Mouse (Mus musculus) gastrocnemius, adult 2 months (tissue): Measurements from ENCODE around the gene Bckdha. TPM values are rescaled to one million over a fixed set of nuclear protein-coding genes. Genes with fewer than 3 reads are reported as not detected.
A peak's percentile ranks its signal among the peaks of the same experiment; 100 is the strongest.

Experiments used
- DNase-seq: peaks from one replicate; pipeline ENCODE4 v3.0.0; 2022
- H3K27ac ChIP-seq: fragments of 200-600 bp; 2 replicates; pipeline ENCODE4 v1.8.1; 2022; ENCODE audit warnings: mild to moderate bottlenecking
- H3K4me3 ChIP-seq: fragments of 200-600 bp; 2 replicates; pipeline ENCODE4 v1.8.1; 2022; ENCODE audit warnings: mild to moderate bottlenecking, moderate library complexity
- CTCF ChIP-seq: fragments of 200-600 bp; IDR thresholded peaks from 2 replicates; pipeline ENCODE4 v1.8.1; 2022; ENCODE audit warnings: antibody characterized with exemption, mild to moderate bottlenecking, moderate library complexity
- intact Hi-C: fragments of 180-260 bp; cut with DNase I; formaldehyde crosslinking; loops from one replicate; pipeline ENCODE4 v1.15.1; 2025
- total RNA-seq, 2 experiments: library from RNA; stranded (reverse); gene quantifications; 2 replicates each; pipeline ENCODE4 v1.2.3; 2021

The Bckdha gene
- total RNA-seq, 2 experiments from 2014 or later, result 103 to 152 TPM

DNA sequence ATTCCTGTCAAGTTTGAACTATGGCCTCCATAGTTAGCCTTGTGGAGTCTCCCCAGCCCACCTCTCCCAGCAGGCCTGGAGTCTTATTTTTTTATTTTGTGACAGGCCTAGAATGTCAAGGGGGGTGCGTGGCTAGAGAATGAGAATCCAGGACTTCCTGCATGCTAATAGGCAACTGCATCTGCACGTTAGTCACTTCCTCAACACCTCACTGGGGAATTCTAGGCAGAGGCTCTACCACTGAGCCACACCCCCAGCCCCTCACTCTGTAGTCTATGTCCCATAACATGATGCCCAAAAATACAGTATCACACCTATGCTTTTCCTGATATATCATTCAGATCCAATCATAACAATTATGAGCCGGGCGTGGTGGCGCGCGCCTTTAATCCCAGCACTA lies 18.2 kb upstream of the Bckdha start:
- H3K4me3 ChIP-seq, result no peak overlapping the region
- intact Hi-C loops, result no loop called here
- TF ChIP-seq CTCF, result no peak
- H3K27ac ChIP-seq, result no peak overlapping the region
- DNase-seq, result no peak

DNA sequence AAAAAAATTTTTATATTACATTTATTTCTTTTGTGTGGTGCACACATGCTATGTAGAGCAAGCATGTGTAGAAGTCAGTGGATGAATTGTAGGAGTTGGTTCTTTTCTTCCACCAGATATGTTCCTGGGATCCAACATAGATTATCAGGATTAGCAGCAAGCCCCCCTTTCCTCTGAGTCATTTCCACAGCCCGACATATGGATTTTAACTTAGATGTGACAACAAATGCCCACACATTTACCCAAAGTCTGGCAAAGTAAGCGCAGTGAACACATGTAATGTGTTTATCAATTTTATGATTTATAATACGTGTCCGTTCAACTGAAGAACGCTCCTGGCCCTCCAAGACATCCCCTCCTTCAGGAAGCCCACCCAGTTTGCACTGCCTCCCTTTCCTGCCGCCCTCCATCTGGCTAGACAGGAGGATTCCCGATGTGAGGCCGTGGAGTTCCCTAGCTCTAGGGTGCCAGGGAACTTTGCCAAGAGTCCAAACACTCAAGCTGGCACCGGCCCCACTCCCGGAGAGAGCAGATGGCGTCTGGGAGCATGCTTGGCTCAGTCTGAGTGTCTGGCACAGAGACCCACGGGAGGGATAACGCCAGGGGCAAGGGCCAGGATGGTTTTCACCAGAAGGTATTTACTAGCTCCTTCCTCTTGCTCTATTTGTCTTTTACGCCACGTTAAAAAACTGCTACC lies 17.5 kb upstream of the Bckdha start:
- intact Hi-C loops, result no loop called here
- DNase-seq, result peak; percentile 85
- H3K27ac ChIP-seq, result no peak overlapping the region
- H3K4me3 ChIP-seq, result peak overlapping the region; percentile 26; the same call in 1 of the 2 replicates
- no peak for TF ChIP-seq CTCF

- Histone ChIP-seq H3K27ac (no peak overlapping the region), H3K4me3 (no peak overlapping the region)
- no peak for TF ChIP-seq CTCF
- intact Hi-C loops, result no loop called here
- DNase-seq, result no peak
Observed at GRCm38 (mm10) chr7:25675405-25675804, 16.6 kb upstream of the Bckdha start.

DNA sequence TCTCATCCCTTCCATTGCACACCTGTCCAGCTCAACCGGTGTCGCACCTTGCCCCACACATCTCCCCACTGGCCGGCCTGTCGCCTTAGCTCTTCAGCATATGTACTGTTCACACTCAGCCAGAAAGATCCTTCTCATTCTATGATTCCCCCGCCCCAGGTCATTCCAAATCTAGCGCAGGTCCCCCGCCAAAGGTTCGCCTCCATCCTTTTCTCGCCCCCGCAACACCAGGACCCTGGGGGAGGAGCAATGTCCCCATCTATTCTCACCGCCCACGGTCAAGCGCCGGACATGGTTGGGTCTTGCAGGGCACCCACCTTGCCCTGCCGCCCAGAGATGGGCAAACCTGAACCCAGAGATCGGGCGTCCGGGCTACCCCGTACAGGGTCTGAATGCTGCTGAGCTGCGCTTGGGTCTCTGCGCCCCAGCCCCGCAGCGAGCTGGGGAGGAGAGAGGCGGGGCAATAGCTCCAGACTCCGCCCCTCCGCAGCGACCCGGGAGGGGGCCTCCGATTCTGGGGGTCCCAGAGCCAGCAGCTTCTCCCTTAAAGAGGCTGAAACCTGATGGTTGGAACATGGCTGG lies 16.0 kb upstream of the Bckdha start, which contains the start of gene Tmem91:
Tmem91 (minus strand) TSS at position 448 of the 582 bp plus-strand sequence.
- intact Hi-C loops, result no loop called here
- Histone ChIP-seq H3K4me3 (peak within 1 kb of the TSS; percentile 60), H3K27ac (no peak within 1 kb of the TSS)
- DNase-seq, result no peak
- TF ChIP-seq CTCF, result no peak

- DNase-seq, result no peak
- TF ChIP-seq CTCF, result no peak
- Histone ChIP-seq H3K27ac (no peak overlapping the region), H3K4me3 (no peak overlapping the region)
- intact Hi-C loops, result no loop called here
Observed at GRCm38 (mm10) chr7:25674297-25674696, 15.5 kb upstream of the Bckdha start.

DNA sequence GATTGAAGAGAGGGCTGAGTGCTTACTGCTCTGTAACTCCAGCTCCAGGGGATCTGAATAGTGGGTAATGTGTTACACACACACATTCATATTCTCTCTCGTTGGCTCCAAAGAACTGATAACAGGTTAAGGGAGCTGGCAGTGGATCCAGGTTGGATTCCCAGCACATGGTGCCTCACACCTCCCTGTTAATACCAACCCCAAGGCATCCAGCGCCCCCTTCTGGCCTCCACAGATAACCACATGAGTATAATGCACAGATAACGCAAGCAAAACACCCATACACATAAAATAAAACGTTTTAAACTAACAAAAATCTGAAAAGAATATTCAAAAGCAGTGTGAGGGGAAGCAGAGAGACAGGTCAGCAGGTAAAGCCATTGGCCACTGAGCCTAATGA lies 13.7 kb upstream of the Bckdha start:
- Histone ChIP-seq H3K27ac (no peak overlapping the region), H3K4me3 (no peak overlapping the region)
- intact Hi-C loops, result no loop called here
- TF ChIP-seq CTCF, result peak; percentile 17; the same call in 1 of the 2 replicates
- DNase-seq, result no peak

DNA sequence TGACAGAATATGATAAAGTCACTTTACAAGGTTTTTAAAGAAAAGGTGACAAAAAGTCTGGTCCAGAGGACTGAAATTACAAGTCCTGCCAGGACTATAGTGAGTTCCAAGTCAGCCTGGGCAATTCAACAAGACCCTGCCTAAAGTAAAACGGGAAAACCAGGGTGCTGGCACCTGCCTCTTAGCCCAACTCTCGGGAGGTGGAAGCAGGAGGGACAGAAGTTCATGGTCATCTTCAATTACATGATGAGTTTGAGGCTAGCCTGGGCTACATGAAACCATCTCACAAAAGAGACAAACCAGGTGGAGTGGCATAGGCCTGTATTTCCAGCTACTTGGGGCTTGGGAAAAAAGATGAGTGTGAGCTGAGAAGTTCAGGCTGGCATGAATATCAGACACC lies 12.9 kb upstream of the Bckdha start:
- intact Hi-C loops, result no loop called here
- no peak for TF ChIP-seq CTCF

DNA sequence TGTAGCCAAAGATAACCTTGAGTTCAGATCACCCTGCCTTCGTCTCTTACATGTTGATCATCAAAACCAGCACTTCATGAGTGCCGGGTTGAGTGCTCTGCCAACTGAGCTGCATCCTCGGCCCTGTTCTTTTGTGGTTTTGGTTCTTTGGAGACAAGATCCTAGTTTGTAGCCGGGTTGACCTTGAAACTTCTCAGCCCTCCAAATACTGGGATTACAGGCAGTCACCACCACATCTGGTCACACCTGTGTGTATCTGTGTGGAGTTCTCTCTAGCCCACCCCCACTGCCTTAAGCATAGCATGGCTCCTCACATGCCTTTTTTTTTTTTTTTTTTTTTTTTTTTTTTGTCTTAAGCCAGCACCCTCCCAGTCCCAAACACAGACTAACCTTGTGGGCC lies 11.3 kb upstream of the Bckdha start:
- intact Hi-C loops, result no loop called here
- no peak for TF ChIP-seq CTCF
- Histone ChIP-seq H3K27ac (no peak overlapping the region), H3K4me3 (no peak overlapping the region)
- no peak for DNase-seq

More for the DNA sequence above, 12.9 kb upstream of the Bckdha start:
- no peak overlapping the region for H3K4me3 ChIP-seq
- DNase-seq, result no peak
- H3K27ac ChIP-seq, result no peak overlapping the region

GRCm38 (mm10) chr7:25669631-25670030 lies 10.8 kb upstream of the Bckdha start:
- DNase-seq, result no peak
- intact Hi-C loops, result no loop called here
- Histone ChIP-seq H3K27ac (no peak overlapping the region), H3K4me3 (no peak overlapping the region)
- TF ChIP-seq CTCF, result no peak

GRCm38 (mm10) chr7:25669158-25669557 lies 10.4 kb upstream of the Bckdha start:
- intact Hi-C loops, result no loop called here
- H3K27ac ChIP-seq, result no peak overlapping the region
- no peak for DNase-seq
- H3K4me3 ChIP-seq, result no peak overlapping the region
- TF ChIP-seq CTCF, result no peak

GRCm38 (mm10) chr7:25666381-25666780 lies 7.6 kb upstream of the Bckdha start:
- Histone ChIP-seq H3K27ac (no peak overlapping the region), H3K4me3 (no peak overlapping the region)
- DNase-seq, result no peak
- intact Hi-C loops, result no loop called here
- no peak for TF ChIP-seq CTCF

DNA sequence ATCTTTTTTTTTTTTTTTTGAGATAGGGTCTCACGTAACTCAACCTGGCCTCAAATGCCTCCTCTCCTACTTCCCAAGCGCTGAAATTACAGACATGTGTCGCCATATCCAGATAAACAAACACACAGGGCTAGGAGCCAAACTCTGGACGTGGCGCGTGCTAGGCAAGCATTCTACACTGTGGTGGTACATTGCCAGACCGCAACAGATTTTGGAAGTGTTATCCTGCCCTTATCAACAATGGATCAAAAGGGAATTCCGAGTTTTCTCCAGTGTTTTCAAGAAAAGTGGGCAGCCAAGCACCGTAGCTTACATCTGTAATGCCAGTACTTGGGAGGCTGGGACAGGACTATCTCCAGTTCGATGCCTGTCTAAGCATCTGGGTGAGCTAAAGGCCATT lies 996 bp downstream of the Bckdha start:
- intact Hi-C loops, result no loop called here
- peak overlapping the region; percentile 95 for H3K4me3 ChIP-seq
- H3K27ac ChIP-seq, result peak overlapping the region; percentile 99
- DNase-seq, result peak; percentile 46
- no peak for TF ChIP-seq CTCF

DNA sequence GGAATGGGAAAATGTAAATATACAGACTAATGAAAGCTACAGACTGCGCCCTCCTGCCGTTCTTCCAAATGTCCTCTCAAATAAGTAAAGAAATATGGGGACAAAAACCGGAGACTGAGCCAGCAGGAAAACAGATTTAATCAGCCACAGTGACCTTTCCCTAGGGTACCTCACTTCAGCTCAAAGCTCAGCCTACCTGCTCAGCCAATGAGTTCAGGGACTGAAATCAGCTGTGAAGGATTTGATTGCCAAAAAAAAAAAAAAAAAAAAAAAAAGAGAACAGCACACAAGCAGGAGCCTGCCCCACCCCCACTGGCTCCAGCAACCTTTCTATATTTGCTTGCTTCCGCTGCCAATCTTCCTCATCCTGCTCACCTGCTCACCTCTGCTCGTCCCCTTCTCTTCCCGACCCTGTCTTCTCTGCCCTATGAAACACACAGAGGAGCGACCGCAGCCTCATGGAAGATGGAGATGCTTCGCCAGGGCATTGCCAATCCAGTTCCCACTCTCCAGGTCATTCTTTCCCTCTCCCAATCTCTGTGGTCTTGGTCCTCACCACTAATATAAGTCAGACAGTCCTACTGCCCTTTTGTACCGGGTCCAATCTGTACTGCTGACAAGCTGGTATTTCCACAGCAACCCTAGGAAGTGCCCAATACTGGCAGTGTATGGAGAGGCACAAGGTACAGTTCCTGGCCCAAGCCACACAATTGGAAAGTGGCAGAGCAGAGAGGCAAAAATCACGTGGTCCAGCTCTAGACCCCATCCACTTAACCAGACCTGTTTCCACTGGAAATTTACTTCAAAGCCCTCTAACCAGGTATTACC lies 3.0 kb downstream of the Bckdha start:
- intact Hi-C loops, result no loop called here
- TF ChIP-seq CTCF, result no peak
- H3K4me3 ChIP-seq, result peak overlapping the region; percentile 45
- DNase-seq, result peak; percentile 62
- H3K27ac ChIP-seq, result peak overlapping the region; percentile 84
